Mouse (Mus musculus) kidney, postnatal 14 days (tissue): ENCODE measurements around the gene H2afy2.

Experiments
- DNase-seq: peaks from one replicate; pipeline ENCODE4 v3.0.0; 2022; ENCODE audit warnings: mixed read lengths

The H2afy2 gene

DNA sequence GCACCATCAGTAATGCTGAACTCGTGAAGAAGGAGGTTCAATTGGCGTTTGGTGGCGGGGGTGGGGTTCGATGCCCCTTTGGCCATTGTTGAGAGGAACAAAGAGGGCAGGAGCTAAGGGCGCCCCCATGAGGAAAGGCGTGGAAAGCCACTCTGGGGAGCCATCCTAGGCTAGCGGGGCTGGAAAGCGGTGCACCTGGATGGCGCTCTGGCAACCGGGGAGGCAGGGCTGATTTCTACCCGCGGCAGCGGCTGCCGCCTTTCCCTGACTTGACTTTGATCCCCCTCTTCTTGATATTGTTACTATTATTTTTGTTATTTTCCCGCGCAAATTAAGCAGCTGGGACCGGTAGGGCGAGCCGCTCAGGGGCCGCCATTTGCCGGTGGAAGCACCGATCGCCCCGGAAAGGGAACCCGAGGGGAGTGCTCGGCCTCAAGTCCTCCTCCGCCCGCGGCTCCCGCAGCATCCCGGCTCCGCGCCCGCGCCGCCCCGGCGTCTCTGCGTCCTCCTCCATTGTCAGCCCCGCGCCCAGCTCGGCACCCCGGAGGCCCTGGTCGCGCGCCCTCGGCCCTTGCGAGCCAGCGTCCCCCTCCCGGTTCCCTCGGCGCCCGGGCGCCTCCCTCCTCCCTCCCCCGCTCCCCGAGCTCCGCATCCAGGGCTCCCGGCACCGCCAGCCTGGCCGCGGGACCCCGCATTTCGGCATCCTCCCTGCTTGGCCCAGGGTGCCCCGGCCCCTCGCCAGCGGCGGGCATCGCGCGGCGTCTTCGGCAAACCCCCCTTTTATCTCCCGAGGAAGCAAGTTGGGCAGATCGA, 942 bp downstream of the H2afy2 start:
- peak; percentile 76 for DNase-seq

DNA sequence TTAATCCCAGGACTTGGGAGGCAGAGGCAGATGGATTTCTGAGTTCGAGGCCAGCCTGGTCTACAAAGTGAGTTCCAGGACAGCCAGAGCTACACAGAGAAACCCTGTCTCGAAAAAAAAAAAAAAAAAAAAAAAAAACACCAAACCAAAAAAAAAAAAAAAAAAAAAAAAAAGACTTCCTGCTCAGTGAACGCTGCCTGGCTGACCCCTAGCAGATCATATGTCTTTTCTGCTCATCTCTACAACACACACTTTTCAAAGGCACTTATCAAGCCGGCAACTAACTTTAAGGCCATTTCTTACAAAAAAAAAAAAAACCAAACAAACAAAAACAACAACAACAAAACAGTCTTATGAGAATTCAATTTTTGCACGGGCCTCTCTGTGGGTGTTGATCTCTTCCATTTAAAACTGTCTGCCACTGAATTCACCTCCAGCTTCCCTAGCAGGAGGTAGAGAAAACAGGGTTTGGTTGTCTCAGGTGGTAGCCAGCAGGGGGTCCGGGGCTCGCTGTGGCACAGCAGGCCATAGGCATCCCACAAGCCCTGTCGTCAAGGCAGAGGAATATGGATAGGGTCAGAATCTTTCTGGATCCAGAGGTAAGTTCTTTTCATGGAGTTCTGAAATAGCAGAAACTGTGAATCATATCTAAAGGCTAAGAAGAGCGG, 2.4 kb downstream of the H2afy2 start:
- no peak for DNase-seq

DNA sequence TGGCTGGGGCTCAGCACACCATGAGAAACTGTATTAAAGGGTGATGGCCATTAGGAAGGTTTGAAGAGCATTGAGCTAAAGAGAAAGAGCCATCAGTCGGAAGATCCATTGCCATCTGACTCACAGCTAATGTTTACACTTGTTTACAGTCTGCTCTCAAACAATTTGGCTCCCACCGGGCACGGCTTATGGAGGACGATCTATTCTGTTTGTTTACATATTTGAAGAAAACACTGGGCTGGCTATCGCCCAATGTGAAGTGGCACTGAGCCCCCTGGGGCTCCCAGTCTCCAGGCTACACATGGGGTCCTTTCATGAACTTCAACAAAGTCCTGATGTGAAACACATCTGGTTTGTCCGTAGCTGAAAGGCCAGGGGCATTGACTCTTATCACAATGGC, 17.1 kb downstream of the H2afy2 start:
- no peak for DNase-seq

GRCm38 (mm10) chr10:61765558-61765957, 18.4 kb downstream of the H2afy2 start:
- no peak for DNase-seq

- peak; percentile 47 for DNase-seq
These were observed 19.3 kb downstream of the H2afy2 start for GRCm38 (mm10) chr10:61764689-61765088.

- DNase-seq, result peak; percentile 27
These were observed 24.1 kb downstream of the H2afy2 start for GRCm38 (mm10) chr10:61759869-61760268.

DNA sequence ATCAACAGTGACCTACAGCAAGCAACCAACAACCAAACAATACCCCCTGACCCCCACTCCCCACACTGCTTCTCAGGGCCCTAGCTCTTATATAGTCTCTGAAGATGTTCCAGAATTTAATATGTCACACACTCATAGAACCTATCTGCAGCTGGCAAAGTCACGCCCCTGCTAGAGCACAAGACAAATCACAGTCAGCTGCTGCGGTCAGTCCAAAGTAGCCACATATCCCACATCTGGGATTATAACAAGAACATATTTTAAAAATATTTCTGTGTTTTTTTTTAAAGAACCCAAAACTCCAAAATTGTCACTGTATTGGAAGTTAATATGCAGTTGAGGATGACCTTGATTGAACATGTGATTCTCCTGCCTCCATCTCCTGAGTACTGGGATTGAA, 25.0 kb downstream of the H2afy2 start:
- DNase-seq, result no peak

- peak; percentile 72 for DNase-seq
These were observed 26.9 kb downstream of the H2afy2 start for GRCm38 (mm10) chr10:61757022-61757421.

GRCm38 (mm10) chr10:61753071-61753470, 30.9 kb downstream of the H2afy2 start:
- no peak for DNase-seq

- peak; percentile 90 for DNase-seq
These were observed 32.3 kb downstream of the H2afy2 start for GRCm38 (mm10) chr10:61751534-61752219.

DNA sequence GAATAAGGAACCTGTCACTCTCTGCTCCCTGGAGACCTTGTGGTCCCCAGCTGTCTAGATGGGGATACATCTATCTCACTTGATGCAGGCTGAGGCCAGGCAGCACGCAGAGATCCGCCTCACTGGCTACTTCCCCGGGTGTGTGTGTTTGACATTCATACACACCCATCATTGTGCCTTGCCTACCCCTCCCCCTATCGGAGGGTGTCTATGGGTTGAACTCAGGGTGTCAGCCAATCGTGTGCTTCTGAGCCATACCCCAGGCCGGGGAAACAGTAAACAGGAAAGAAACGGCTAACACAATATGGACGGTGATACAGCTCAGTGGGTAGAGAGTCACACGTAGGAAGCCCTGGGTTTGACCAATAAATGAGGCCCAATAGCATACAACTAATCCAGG, 33.9 kb downstream of the H2afy2 start:
- DNase-seq, result no peak

DNA sequence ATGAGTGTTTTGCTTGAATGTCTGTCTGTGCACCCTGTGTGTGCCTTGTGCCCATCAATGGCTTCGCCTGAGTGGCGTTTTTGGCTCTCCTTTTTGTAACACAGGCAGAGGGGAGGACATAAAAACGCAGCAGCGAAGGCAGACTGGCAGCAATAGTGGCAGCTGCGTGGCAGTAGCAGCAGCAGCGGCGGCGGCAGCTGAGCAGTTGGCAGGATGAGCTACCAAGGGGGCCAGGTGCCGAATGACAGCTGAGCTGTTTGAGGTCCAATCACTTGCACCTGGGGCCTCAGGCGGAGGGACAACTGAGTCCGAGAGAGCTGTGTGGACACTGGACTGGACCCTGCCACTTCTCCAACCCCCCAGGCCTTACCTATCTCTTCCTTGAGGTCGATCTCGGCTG, 36.6 kb downstream of the H2afy2 start:
- DNase-seq, result no peak

- DNase-seq, result peak; percentile 37
These were observed 38.8 kb downstream of the H2afy2 start for GRCm38 (mm10) chr10:61745133-61745532.

- no peak for DNase-seq
These were observed 41.6 kb downstream of the H2afy2 start for GRCm38 (mm10) chr10:61742336-61742735.

- DNase-seq, result no peak
These were observed 42.1 kb downstream of the H2afy2 start for GRCm38 (mm10) chr10:61741873-61742272.

- no peak for DNase-seq
These were observed 42.6 kb downstream of the H2afy2 start for GRCm38 (mm10) chr10:61741306-61741705.

GRCm38 (mm10) chr10:61738126-61738525, 45.8 kb downstream of the H2afy2 start:
- no peak for DNase-seq

DNA sequence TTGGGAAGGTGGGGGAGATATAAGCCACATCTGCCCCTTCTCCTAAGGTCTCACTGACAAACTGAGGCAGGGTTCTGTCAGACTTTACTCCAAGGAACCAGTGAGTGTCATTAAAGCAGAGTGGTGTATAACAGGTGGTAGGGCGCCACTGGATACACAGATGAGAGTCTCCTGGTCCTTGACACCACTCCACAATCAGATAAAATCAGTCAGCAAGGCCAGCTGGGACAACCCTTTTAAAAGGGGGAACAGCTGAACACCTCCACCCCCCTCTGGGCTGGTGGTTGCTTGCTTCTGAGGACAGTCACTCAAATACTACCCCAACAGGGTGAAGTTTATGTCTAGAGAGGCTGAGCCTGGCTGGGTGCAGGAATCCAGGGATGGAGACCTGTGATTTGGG, 46.4 kb downstream of the H2afy2 start:
- no peak for DNase-seq

DNA sequence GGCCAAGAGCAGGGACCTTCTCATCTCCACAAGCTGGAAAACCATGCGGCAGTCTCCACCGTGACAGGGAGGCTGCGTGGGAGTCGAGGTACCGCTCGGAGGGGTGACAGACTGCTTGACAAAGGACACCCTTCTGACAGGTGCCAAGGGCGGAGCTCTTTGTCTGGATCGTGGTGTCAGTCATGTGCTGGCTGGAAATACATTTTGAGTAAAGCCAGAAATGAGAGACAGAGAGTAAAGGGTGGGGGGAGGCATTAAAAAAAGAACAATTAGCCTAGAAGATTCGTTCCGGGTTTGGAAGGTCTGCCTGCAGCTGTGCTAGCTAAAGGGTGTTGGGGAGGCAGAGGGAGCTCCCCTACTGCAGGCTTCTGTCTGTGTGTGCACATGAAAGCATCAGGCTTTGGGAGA, 47.3 kb downstream of the H2afy2 start:
- no peak for DNase-seq

- DNase-seq, result peak; percentile 57
These were observed 49.6 kb downstream of the H2afy2 start for GRCm38 (mm10) chr10:61734377-61734776.

- DNase-seq, result no peak
These were observed 53.8 kb downstream of the H2afy2 start for GRCm38 (mm10) chr10:61730171-61730570.

- no peak for DNase-seq
These were observed 54.8 kb downstream of the H2afy2 start for GRCm38 (mm10) chr10:61729181-61729580.

- no peak for DNase-seq
These were observed 60.7 kb downstream of the H2afy2 start for GRCm38 (mm10) chr10:61723271-61723670.

DNA sequence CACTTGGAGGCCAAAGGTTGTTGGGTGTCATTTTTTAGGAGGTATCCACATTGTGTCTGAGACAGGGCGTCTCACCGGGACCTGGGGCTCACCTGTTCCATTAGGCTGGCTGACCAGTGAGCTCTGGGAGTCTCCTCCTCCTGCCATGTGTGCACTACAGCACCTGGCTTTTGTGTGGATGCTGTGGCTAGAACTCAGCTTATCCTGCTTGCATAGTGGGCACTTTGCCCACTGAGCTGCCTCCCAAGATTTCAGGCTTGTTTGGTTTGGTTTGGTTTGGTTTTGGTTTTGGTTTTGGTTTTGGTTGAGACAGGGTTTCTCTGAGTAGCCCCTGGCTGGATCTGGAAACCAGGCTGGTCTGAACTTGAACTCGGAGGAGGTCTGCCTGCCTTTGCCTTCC, 61.7 kb downstream of the H2afy2 start:
- no peak for DNase-seq
